Mouse (Mus musculus): ENCODE measurements at regions not wholly inside any gene's neighbourhood (a gene's known extent, or its start where the extent isn't known, plus 50 kb on each side); places are given as distances from the start of the nearest gene placed in this dataset.

DNA sequence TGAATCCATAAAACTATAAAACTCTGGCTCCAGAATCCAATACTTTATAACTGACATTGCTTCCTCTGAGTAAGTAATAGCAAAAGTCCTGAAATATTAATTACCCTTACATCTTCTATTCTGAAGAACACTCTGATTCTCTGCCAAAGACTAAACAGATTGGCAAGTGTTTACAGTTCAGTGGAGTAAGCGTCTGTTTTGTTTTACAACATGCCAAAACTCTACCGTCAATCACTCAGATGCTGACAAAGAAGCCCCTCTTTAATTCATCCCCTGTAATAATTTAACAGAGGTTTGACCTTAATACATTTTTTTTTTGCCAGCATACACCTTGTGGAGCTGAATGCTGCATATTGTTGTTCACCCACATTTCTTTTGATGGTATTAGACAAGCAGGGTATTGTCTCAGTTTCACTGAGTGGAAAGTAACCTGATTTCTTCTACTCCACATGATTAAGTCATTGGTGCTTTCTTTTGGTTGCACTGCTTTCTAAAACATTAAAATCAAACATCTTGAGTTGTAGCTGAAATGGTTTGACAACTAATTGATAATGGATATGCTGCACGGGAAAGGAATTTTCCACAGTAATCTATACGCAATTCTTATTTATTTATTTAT is 796.2 kb upstream of the Sel1l start:
- DNase-seq (ENCODE audit: low spot score) = no peak

DNA sequence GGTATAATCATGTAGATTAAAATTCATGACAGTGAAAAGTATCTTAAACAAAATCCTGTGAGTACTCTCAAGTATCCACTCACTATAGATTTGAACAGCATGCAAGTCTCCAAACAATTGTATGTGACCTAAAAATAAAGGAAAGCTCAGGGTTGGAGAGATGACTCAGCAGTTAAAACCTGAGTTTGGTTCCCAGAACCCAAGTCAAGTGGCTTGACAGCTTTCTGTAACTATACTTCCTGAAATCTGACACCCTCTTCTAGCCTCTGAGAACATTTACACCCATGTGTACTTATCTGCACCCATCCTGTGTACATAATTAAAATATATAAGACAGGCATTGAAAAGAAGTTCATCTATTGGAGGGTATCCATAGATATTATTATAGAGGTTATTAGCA is 770.2 kb upstream of the Sel1l start:
- no peak for DNase-seq (ENCODE audit: low spot score)

DNA sequence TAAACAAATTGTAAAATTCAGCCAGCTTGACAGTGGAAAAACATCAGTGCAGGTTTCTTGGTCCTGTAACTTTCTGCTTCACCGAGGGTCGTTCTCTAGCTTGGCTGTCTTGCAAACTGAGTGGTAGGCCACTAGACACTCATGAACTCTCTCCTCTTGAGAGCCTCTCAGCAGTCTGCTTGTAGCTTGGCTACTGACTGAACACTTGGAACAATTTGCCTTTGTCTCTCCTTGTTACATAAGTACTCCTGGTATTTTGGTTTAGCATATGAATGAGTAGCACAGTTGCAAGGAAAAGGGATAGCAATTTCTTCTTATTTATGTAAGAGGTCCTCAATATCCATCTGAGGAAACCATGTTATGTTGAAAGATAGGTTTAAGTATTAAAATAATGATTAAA is 769.6 kb upstream of the Sel1l start:
- no peak for DNase-seq (ENCODE audit: low spot score)

DNA sequence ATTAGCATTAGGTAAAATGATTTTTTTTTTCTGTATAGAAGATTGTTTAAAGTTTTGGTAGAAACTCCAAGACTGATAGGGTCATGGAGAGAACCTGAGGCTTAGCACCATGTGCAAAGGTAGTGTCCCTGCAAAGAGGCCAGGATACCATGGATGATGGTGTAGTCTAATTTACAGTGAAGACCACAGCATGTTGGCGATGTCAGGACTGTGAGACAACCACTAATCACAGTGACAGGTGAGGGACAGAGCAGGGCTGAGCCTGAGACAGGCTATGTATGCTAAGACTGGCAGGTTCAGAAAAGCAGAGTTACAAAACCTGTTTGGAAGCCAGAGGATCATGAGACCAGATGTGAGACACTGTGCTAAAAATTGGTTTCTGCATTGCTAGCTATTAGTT is 752.7 kb upstream of the Sel1l start:
- DNase-seq (ENCODE audit: low spot score) = no peak

DNA sequence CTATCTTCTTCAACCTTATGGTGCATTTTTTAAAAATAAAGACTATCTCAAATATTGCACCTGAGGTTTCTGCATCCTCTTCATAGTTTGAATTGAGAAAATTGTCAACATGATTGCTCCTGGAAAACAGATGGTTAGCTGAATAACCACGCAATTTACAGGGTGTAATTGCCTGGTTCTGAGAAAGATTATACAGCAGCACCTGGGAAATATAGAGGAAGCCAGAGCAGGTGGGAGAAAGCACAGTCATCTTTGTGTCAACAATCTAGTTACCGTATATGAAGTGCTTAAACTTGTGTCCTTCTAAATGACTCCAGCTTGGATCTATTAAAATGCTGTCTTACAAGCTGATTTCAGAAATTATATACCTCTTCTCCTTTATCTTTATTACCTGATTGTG is 740.8 kb upstream of the Sel1l start:
- no peak for DNase-seq (ENCODE audit: low spot score)

DNA sequence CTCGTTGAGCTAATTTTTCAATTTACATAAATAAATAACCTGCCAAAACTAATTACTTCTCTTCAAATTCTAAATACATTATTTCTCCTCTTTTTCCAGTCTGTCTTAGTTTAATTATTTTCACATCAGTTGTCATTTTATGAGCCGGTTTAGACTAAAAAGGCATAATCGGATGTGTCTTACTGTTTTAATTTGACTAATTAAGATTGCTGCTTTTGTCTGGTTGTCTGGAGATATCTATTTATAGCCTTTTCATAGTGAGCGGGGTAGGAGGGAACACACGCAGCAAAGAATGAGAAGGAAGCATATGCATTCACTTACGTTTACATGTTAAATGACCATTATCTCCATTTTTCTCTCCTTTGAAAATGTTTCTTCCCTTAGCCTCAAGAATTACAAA is 740.3 kb upstream of the Sel1l start:
- no peak for DNase-seq (ENCODE audit: low spot score)

DNA sequence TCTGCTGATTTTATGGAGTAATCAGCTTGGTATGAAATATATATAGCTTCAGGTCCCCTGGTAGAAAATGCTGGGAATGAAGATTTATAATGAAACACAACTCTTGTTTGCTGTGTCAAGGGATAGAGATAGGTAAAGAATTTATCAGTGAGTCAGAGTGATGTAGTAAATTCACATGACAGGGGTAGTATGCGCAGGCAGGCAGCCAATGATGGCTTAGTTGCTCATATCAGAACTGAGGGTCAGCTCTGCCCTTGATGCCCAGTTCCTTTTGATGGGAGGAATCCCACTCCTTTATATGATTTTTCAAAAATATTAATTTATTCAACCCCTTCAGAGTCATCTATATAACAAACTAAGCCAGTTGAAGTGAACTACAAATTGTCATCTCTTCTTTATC is 729.6 kb upstream of the Sel1l start:
- DNase-seq (ENCODE audit: low spot score) = no peak

All from testis, postnatal 10 days (tissue).